Mouse (Mus musculus) liver, adult 2 months (tissue): ENCODE measurements at regions not wholly inside any gene's neighbourhood (a gene's known extent, or its start where the extent isn't known, plus 50 kb on each side); places are given as distances from the start of the nearest gene placed in this dataset.

ENCODE experiments used
- DNase-seq: peaks from one replicate; pipeline ENCODE4 v3.0.0-alpha.2; 2011; ENCODE audit warnings: low read depth, low spot score; ENCODE audit errors: extremely low read depth
- H3K27ac ChIP-seq: fragments of 200-500 bp; replicated peaks from 2 replicates; pipeline ENCODE4 v1.5.1; 2012; ENCODE audit warnings: low read depth, mild to moderate bottlenecking, control low read depth, inconsistent platforms, low read length; ENCODE audit not compliant: insufficient read depth
- H3K27me3 ChIP-seq: fragments of 200-500 bp; 2 replicates; pipeline ENCODE4 v1.6.1; 2012; ENCODE audit warnings: mild to moderate bottlenecking, moderate library complexity, low read length, inconsistent platforms; ENCODE audit not compliant: control insufficient read depth, insufficient read depth
- H3K36me3 ChIP-seq: fragments of 200-500 bp; 2 replicates; pipeline ENCODE4 v1.6.1; 2012; ENCODE audit warnings: low read length, inconsistent platforms; ENCODE audit not compliant: control insufficient read depth, insufficient read depth
- H3K4me1 ChIP-seq: fragments of 200-500 bp; 2 replicates; pipeline ENCODE4 v1.6.1; 2011; ENCODE audit warnings: low read length; ENCODE audit not compliant: control insufficient read depth, insufficient read depth
- H3K4me3 ChIP-seq: fragments of 200-500 bp; 2 replicates; pipeline ENCODE4 v1.5.1; 2011; ENCODE audit warnings: low read depth, mild to moderate bottlenecking, control low read depth, low read length, moderate library complexity; ENCODE audit not compliant: insufficient read depth
- H3K79me2 ChIP-seq: fragments of 200-500 bp; 2 replicates; pipeline ENCODE4 v1.6.1; 2012; ENCODE audit warnings: inconsistent platforms, mild to moderate bottlenecking, low read length, moderate library complexity; ENCODE audit not compliant: control insufficient read depth, insufficient read depth
- H3K9ac ChIP-seq: fragments of 200-500 bp; 2 replicates; pipeline ENCODE4 v1.6.1; 2012; ENCODE audit warnings: low read depth, mild to moderate bottlenecking, control low read depth, inconsistent platforms, low read length
- CTCF ChIP-seq: fragments of 200-500 bp; IDR thresholded peaks from 2 replicates; pipeline ENCODE4 v1.5.1; 2011; ENCODE audit warnings: low read depth, low read length, control low read depth
- POLR2A ChIP-seq: fragments of 200-500 bp; IDR thresholded peaks from 2 replicates; pipeline ENCODE4 v1.6.1; 2011; ENCODE audit warnings: low read length, control low read depth; ENCODE audit not compliant: insufficient read depth; ENCODE audit errors: extremely low read depth
- WGBS: fragments of 180-500 bp; shearing (Covaris S2); methylation state at CpG from one replicate; pipeline ENCODE4 v1.1.7; 2018; 5-methylcytosine and 5-hydroxymethylcytosine counted together

DNA sequence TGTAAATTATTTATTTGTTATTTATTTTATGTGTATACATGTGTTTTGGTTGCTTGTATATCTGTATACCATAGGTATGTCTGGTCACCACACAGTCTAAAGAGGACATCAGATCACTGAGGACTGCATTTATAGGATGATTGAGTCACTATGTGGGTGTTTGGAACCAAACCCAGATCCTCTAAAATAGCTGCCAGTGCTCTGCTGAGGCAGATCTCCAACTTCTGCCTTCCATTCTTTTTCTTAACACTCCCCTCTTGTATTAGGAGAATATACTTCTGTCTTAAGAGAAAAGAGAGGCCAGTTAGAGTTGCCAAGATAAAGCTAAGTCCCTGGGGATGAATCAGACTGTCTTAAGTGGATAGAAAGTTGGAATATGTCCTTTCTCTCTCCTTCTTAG, 424.2 kb downstream of the Cntn6 start:
- no peak overlapping the region for H3K4me3 ChIP-seq
- DNase-seq, result no peak
- H3K27ac ChIP-seq, result no peak overlapping the region
- no peaks in the 10 kb centered on the region for H3K79me2 ChIP-seq
- H3K36me3 ChIP-seq, result no peaks in the 10 kb centered on the region
- no peaks in the 10 kb centered on the region for H3K27me3 ChIP-seq
- no peak overlapping the region for H3K9ac ChIP-seq
- no peak for TF ChIP-seq POLR2A
- no peak for TF ChIP-seq CTCF
- H3K4me1 ChIP-seq, result no peaks in the 10 kb centered on the region

DNA sequence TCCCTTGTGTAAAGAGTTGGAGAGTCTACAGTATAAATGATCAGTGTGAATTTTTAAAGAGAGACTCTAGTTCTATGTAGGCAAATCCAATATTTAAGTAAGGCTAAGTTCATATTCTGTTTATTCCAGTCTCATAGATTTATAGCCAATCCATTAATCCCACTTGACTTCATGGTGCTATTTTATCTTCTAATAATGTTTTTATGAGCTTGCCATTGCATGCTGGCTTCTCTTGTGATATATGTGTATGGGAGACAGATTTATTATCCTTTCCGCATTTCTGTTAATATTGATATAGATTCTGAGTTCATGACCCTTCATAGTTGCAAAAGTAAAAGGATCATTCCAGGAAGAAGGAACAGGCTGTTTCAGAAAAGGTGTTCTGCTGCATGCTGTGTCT, 430.0 kb downstream of the Cntn6 start:
- Histone ChIP-seq H3K27ac (no peak overlapping the region), H3K4me1 (no peaks in the 10 kb centered on the region), H3K27me3 (no peaks in the 10 kb centered on the region), H3K4me3 (no peak overlapping the region), H3K9ac (no peak overlapping the region), H3K79me2 (no peaks in the 10 kb centered on the region), H3K36me3 (no peaks in the 10 kb centered on the region)
- TF ChIP-seq POLR2A, result no peak
- no peak for TF ChIP-seq CTCF
- 87% methylated on average over 1 of the region's 1 CpGs for WGBS
- no peak for DNase-seq

DNA sequence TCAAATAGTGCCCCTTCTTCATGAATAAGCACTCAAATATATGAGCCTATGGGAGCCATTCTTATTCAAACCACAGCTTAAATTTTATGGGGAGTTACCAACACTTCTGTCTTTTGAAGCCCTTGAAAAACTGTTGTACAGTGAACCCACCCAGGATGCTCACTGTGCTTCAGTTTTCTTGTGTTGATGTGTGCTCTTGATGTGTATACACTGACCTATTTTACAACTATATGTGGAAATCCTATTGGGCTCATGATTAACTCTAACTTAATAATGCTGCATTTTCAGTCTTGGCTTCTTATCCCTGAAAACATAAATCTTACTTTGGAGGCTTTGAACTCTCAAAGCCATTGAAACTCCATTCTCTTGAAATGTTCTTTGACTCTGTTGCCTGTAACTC, 433.5 kb downstream of the Cntn6 start:
- H3K27ac ChIP-seq, result no peak overlapping the region
- H3K27me3 ChIP-seq, result 0 out of 2 replicates have a peak, but pooled peaks cover 2% of the 10 kb centered on the region
- TF ChIP-seq POLR2A, result no peak
- TF ChIP-seq CTCF, result no peak
- H3K36me3 ChIP-seq, result no peaks in the 10 kb centered on the region
- no peak overlapping the region for H3K4me3 ChIP-seq
- H3K4me1 ChIP-seq, result no peaks in the 10 kb centered on the region
- no peaks in the 10 kb centered on the region for H3K79me2 ChIP-seq
- no peak for DNase-seq
- no peak overlapping the region for H3K9ac ChIP-seq

DNA sequence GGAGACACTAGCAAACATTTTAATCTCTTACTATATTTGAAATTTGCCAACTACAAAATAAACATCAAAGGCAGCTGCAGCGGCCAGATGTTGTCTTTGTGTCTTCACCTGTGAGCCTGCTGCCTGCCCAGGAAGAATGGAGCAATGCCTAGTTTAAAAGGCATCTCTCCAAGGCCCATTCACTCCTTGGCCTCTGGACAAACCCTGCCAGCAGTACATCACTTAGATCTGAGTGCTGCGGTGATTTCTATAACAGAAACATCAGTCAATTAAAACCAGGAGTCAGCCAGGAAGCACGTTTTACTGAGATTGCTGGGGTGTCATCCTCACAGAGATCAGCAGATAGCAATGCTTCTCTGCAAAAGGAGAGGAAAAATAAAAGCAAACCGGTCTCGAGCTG, 437.7 kb downstream of the Cntn6 start:
- Histone ChIP-seq H3K27ac (no peak overlapping the region), H3K27me3 (0 out of 2 replicates have a peak, but pooled peaks cover 2% of the 10 kb centered on the region), H3K4me1 (no peaks in the 10 kb centered on the region), H3K9ac (no peak overlapping the region), H3K4me3 (no peak overlapping the region), H3K79me2 (no peaks in the 10 kb centered on the region), H3K36me3 (no peaks in the 10 kb centered on the region)
- TF ChIP-seq POLR2A (no peak), CTCF (no peak)
- DNase-seq, result no peak
- 65% methylated on average over 5 of the region's 5 CpGs for WGBS

DNA sequence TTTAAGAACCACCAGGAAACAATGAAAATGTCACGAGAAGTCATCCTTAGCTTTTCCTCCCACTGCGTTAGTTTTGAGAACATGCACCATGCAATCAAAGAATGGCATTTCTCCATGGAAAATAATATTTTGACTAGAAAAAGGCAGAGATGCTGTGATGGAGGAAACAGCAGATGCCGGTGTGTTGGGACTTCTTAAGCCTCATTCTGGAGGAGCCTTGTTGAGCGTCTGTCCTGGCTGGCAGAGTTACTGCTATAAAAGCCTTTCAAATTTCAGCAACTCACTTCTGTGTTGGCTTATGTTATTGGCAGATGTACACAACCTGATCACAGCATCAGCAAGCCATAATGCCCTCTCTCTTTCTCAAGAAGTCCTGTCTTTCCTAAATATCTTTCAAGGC, 439.6 kb downstream of the Cntn6 start:
- H3K27ac ChIP-seq, result no peak overlapping the region
- TF ChIP-seq CTCF (no peak), POLR2A (no peak)
- H3K9ac ChIP-seq, result no peak overlapping the region
- H3K4me1 ChIP-seq, result no peaks in the 10 kb centered on the region
- no peaks in the 10 kb centered on the region for H3K36me3 ChIP-seq
- DNase-seq, result no peak
- 81% methylated on average over 4 of the region's 4 CpGs for WGBS
- H3K27me3 ChIP-seq, result 0 out of 2 replicates have a peak, but pooled peaks cover 2% of the 10 kb centered on the region
- H3K4me3 ChIP-seq, result no peak overlapping the region
- H3K79me2 ChIP-seq, result no peaks in the 10 kb centered on the region

DNA sequence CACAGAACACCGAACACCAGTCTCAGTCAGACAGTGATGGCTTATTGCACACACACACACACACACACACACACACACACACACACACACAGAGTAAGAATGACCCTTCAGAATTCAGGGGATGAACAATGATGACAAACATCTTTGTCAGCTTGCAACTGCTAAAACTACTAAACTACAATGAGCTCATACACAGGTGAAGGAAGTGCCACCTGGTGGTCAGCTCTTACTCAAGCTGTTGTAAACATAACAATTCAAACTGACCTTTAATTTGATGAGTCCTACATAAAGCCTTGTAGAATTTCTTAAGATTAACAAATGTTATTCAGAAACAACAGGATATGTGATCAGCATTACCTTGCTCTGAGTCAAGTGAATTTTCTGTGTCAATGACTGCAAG, 446.5 kb downstream of the Cntn6 start:
- WGBS, result 75% methylated on average over 1 of the region's 1 CpGs

More for the DNA sequence above, 446.5 kb downstream of the Cntn6 start:
- no peak for TF ChIP-seq CTCF
- TF ChIP-seq POLR2A, result no peak
- DNase-seq, result peak; percentile 9
- no peaks in the 10 kb centered on the region for H3K27me3 ChIP-seq
- H3K9ac ChIP-seq, result no peak overlapping the region
- H3K36me3 ChIP-seq, result no peaks in the 10 kb centered on the region
- no peak overlapping the region for H3K4me3 ChIP-seq
- H3K4me1 ChIP-seq, result no peaks in the 10 kb centered on the region
- H3K79me2 ChIP-seq, result no peaks in the 10 kb centered on the region
- H3K27ac ChIP-seq, result no peak overlapping the region
